Mouse (Mus musculus) small intestine, adult 2 months (tissue): Measurements from ENCODE around the gene Leo1.

Experiments
- CTCF ChIP-seq: fragments of 200-500 bp; IDR thresholded peaks from 2 replicates; pipeline ENCODE4 v1.5.1; 2012; ENCODE audit warnings: low read depth, mild to moderate bottlenecking, control low read depth, inconsistent platforms, low read length, moderate library complexity, mixed read lengths; ENCODE audit not compliant: insufficient replicate concordance, insufficient read length; ENCODE audit errors: extremely low read depth
- POLR2A ChIP-seq: fragments of 200-500 bp; IDR thresholded peaks from 2 replicates; pipeline ENCODE4 v1.6.1; 2012; ENCODE audit warnings: low read depth, mild to moderate bottlenecking, control low read depth, inconsistent platforms, low read length, moderate library complexity

GRCm38 (mm10) chr9:75422251-75422691 lies 19.1 kb upstream of the Leo1 start:
- TF ChIP-seq POLR2A (no peak), CTCF (no peak)
